Mouse (Mus musculus): ENCODE measurements at regions not wholly inside any gene's neighbourhood (a gene's known extent, or its start where the extent isn't known, plus 50 kb on each side); places are given as distances from the start of the nearest gene placed in this dataset.
A peak's percentile ranks its signal among the peaks of the same experiment; 100 is the strongest.

GRCm38 (mm10) chr11:79881812-79882211, 80.4 kb downstream of the Utp6 start:
- no peak overlapping the region for H3K4me3 ChIP-seq (ENCODE audit: insufficient read depth, low read depth, low read length)
- H3K27ac ChIP-seq (replicated peaks; ENCODE audit: low read depth, low read length): no peak overlapping the region
- H3K4me1 ChIP-seq (ENCODE audit: control insufficient read depth, insufficient read depth, insufficient read length, low read length): peaks cover 10% of the 10 kb centered on the region; the same call in 1 of the 2 replicates

GRCm38 (mm10) chr11:79878091-79878490, 84.1 kb downstream of the Utp6 start:
- 0 out of 2 replicates have a peak, but pooled peaks cover 6% of the 10 kb centered on the region for H3K4me1 ChIP-seq (ENCODE audit: control insufficient read depth, insufficient read depth, insufficient read length, low read length)
- no peak overlapping the region for H3K4me3 ChIP-seq (ENCODE audit: insufficient read depth, low read depth, low read length)
- peak overlapping the region; percentile 73 for H3K27ac ChIP-seq (replicated peaks; ENCODE audit: low read depth, low read length)

GRCm38 (mm10) chr11:79877184-79877745, 84.9 kb downstream of the Utp6 start:
- Histone ChIP-seq H3K4me1 (ENCODE audit: control insufficient read depth, insufficient read depth, insufficient read length, low read length) (0 out of 2 replicates have a peak, but pooled peaks cover 6% of the 10 kb centered on the region), H3K27ac (replicated peaks; ENCODE audit: low read depth, low read length) (peak overlapping the region; percentile 42)

GRCm38 (mm10) chr11:79871783-79872628, 90.2 kb downstream of the Utp6 start:
- Histone ChIP-seq H3K27ac (replicated peaks; ENCODE audit: low read depth, low read length) (no peak overlapping the region), H3K4me3 (ENCODE audit: insufficient read depth, low read depth, low read length) (no peak overlapping the region), H3K4me1 (ENCODE audit: control insufficient read depth, insufficient read depth, insufficient read length, low read length) (peaks cover 12% of the 10 kb centered on the region)

More at GRCm38 (mm10) chr11:79877184-79877745, 84.9 kb downstream of the Utp6 start:
- H3K4me3 ChIP-seq (ENCODE audit: insufficient read depth, low read depth, low read length): no peak overlapping the region

GRCm38 (mm10) chr11:79870189-79870588, 92.0 kb downstream of the Utp6 start:
- Histone ChIP-seq H3K4me3 (ENCODE audit: insufficient read depth, low read depth, low read length) (no peak overlapping the region), H3K4me1 (ENCODE audit: control insufficient read depth, insufficient read depth, insufficient read length, low read length) (peaks cover 12% of the 10 kb centered on the region), H3K27ac (replicated peaks; ENCODE audit: low read depth, low read length) (peak overlapping the region; percentile 69)

GRCm38 (mm10) chr11:79869009-79869408, 93.2 kb downstream of the Utp6 start:
- peaks cover 13% of the 10 kb centered on the region for H3K4me1 ChIP-seq (ENCODE audit: control insufficient read depth, insufficient read depth, insufficient read length, low read length)
- H3K27ac ChIP-seq (replicated peaks; ENCODE audit: low read depth, low read length): no peak overlapping the region
- H3K4me3 ChIP-seq (ENCODE audit: insufficient read depth, low read depth, low read length): no peak overlapping the region

GRCm38 (mm10) chr11:79864836-79865235, 97.4 kb downstream of the Utp6 start:
- Histone ChIP-seq H3K4me1 (ENCODE audit: control insufficient read depth, insufficient read depth, insufficient read length, low read length) (peaks cover 8% of the 10 kb centered on the region; the same call in 1 of the 2 replicates), H3K27ac (replicated peaks; ENCODE audit: low read depth, low read length) (no peak overlapping the region), H3K4me3 (ENCODE audit: insufficient read depth, low read depth, low read length) (no peak overlapping the region)

GRCm38 (mm10) chr11:79863487-79864175, 98.6 kb downstream of the Utp6 start:
- Histone ChIP-seq H3K27ac (replicated peaks; ENCODE audit: low read depth, low read length) (no peak overlapping the region), H3K4me1 (ENCODE audit: control insufficient read depth, insufficient read depth, insufficient read length, low read length) (0 out of 2 replicates have a peak, but pooled peaks cover 4% of the 10 kb centered on the region), H3K4me3 (ENCODE audit: insufficient read depth, low read depth, low read length) (no peak overlapping the region)

GRCm38 (mm10) chr11:79860611-79861067, 101.6 kb downstream of the Utp6 start:
- Histone ChIP-seq H3K27ac (replicated peaks; ENCODE audit: low read depth, low read length) (no peak overlapping the region), H3K4me1 (ENCODE audit: control insufficient read depth, insufficient read depth, insufficient read length, low read length) (0 out of 2 replicates have a peak, but pooled peaks cover 4% of the 10 kb centered on the region), H3K4me3 (ENCODE audit: insufficient read depth, low read depth, low read length) (no peak overlapping the region)

- Histone ChIP-seq H3K4me3 (ENCODE audit: insufficient read depth, low read depth, low read length) (no peak overlapping the region), H3K4me1 (ENCODE audit: control insufficient read depth, insufficient read depth, insufficient read length, low read length) (no peaks in the 10 kb centered on the region), H3K27ac (replicated peaks; ENCODE audit: low read depth, low read length) (no peak overlapping the region)
These were observed 105.8 kb downstream of the Utp6 start for GRCm38 (mm10) chr11:79856376-79856775.

GRCm38 (mm10) chr11:79849545-79849944, 112.6 kb downstream of the Utp6 start:
- Histone ChIP-seq H3K27ac (replicated peaks; ENCODE audit: low read depth, low read length) (no peak overlapping the region), H3K4me1 (ENCODE audit: control insufficient read depth, insufficient read depth, insufficient read length, low read length) (peaks cover 2% of the 10 kb centered on the region; the same call in 1 of the 2 replicates), H3K4me3 (ENCODE audit: insufficient read depth, low read depth, low read length) (no peak overlapping the region)

- H3K27ac ChIP-seq (replicated peaks; ENCODE audit: low read depth, low read length): no peak overlapping the region
- no peak overlapping the region for H3K4me3 ChIP-seq (ENCODE audit: insufficient read depth, low read depth, low read length)
- H3K4me1 ChIP-seq (ENCODE audit: control insufficient read depth, insufficient read depth, insufficient read length, low read length): peaks cover 5% of the 10 kb centered on the region; the same call in 1 of the 2 replicates
These were observed 117.8 kb downstream of the Utp6 start for GRCm38 (mm10) chr11:79844436-79844835.

GRCm38 (mm10) chr11:79843021-79843420, 119.2 kb downstream of the Utp6 start:
- Histone ChIP-seq H3K4me3 (ENCODE audit: insufficient read depth, low read depth, low read length) (no peak overlapping the region), H3K4me1 (ENCODE audit: control insufficient read depth, insufficient read depth, insufficient read length, low read length) (peaks cover 5% of the 10 kb centered on the region; the same call in 1 of the 2 replicates), H3K27ac (replicated peaks; ENCODE audit: low read depth, low read length) (no peak overlapping the region)

GRCm38 (mm10) chr11:79839973-79840372, 122.2 kb downstream of the Utp6 start:
- H3K4me3 ChIP-seq (ENCODE audit: insufficient read depth, low read depth, low read length): no peak overlapping the region

GRCm38 (mm10) chr11:79838051-79838450, 124.1 kb downstream of the Utp6 start:
- no peak overlapping the region for H3K27ac ChIP-seq (replicated peaks; ENCODE audit: low read depth, low read length)
- H3K4me1 ChIP-seq (ENCODE audit: control insufficient read depth, insufficient read depth, insufficient read length, low read length): no peaks in the 10 kb centered on the region
- H3K4me3 ChIP-seq (ENCODE audit: insufficient read depth, low read depth, low read length): no peak overlapping the region

More at GRCm38 (mm10) chr11:79839973-79840372, 122.2 kb downstream of the Utp6 start:
- Histone ChIP-seq H3K4me1 (ENCODE audit: control insufficient read depth, insufficient read depth, insufficient read length, low read length) (peaks cover 5% of the 10 kb centered on the region; the same call in 1 of the 2 replicates), H3K27ac (replicated peaks; ENCODE audit: low read depth, low read length) (no peak overlapping the region)

All from brown adipose tissue, adult 24 weeks (tissue).